28 mouse cellular contexts compared by ENCODE assay signal in the genomic region with DNA sequence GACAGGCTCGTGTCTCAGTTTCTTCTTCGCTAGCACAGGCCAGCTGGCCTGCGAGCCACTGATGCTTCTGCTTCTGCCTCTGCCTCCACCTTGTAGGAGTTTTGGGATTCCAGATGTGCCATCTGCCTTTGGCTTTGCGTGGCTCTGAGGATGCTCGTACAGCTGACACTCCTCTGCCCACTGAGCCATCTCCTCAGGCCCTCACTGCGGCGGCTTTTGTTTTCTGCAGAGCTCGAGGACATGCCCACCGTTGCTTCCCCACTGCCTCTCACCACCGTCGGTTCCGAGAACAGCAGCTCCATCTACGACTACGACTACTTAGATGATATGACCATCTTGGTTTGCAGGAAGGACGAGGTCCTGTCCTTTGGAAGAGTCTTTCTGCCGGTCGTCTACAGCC. TPM values are rescaled to one million over a fixed set of nuclear protein-coding genes. Genes with fewer than 3 reads are reported as not detected.
DNase-seq lines count a peak whose midpoint lies in the region; ATAC-seq and TF ChIP-seq lines count a peak whose summit lies in the region.
"Had no signal": no experiment of that assay in that cellular context is flagged by ENCODE, and none has a peak within 500 bp of the region (broad histone marks: within the 10 kb centered on the region; RNA-seq: fewer than 3 reads in every experiment).

No protein-coding gene starts in this region.

- no peaks in the 10 kb centered on the region for H3K27me3 ChIP-seq in liver, adult 2 months (ENCODE audit: control insufficient read depth, insufficient read depth, low read length)
- no peaks in the 10 kb centered on the region for H3K27me3 ChIP-seq in liver, postnatal 0 days (ENCODE audit: insufficient read depth, low read length)
- H3K27me3 ChIP-seq: embryonic facial prominence, embryonic 12.5 days; embryonic facial prominence, embryonic 15.5 days; heart, embryonic 13.5 days had no signal

- no peak overlapping the region for H3K4me2 ChIP-seq in liver, postnatal 0 days (ENCODE audit: low read depth, low read length)
- H3K4me2 ChIP-seq: embryonic facial prominence, embryonic 12.5 days; embryonic facial prominence, embryonic 15.5 days; heart, embryonic 13.5 days; hindbrain, embryonic 14.5 days had no signal

- H3K4me3 ChIP-seq in liver, adult 2 months (ENCODE audit: insufficient read depth, low read depth, low read length) = no peak overlapping the region
- no peak overlapping the region for H3K4me3 ChIP-seq in liver, postnatal 0 days (ENCODE audit: low read depth, low read length)
- H3K4me3 ChIP-seq: embryonic facial prominence, embryonic 12.5 days; embryonic facial prominence, embryonic 15.5 days; gastrocnemius, adult 2 months; heart, embryonic 13.5 days had no signal

- peaks cover 23% of the 10 kb centered on the region for H3K4me1 ChIP-seq in liver, adult 2 months (ENCODE audit: control insufficient read depth, insufficient read depth, low read length)
- peaks cover 18% of the 10 kb centered on the region for H3K4me1 ChIP-seq in liver, postnatal 0 days (ENCODE audit: insufficient read depth)
- H3K4me1 ChIP-seq: embryonic facial prominence, embryonic 12.5 days; embryonic facial prominence, embryonic 15.5 days had no signal

- H3K27ac ChIP-seq in liver, adult 2 months (replicated peaks; ENCODE audit: insufficient read depth, low read depth, low read length) = no peak overlapping the region
- no peak overlapping the region for H3K27ac ChIP-seq in liver, postnatal 0 days (ENCODE audit: low read depth)
- H3K27ac ChIP-seq: embryonic facial prominence, embryonic 12.5 days; embryonic facial prominence, embryonic 15.5 days; gastrocnemius, adult 2 months; heart, embryonic 13.5 days; hindbrain, embryonic 14.5 days had no signal

- H3K9ac ChIP-seq in liver, adult 2 months (ENCODE audit: low read depth, low read length) = no peak overlapping the region
- H3K9ac ChIP-seq in liver, postnatal 0 days (replicated peaks) = no peak overlapping the region
- H3K9ac ChIP-seq: embryonic facial prominence, embryonic 12.5 days; embryonic facial prominence, embryonic 15.5 days; forebrain, postnatal 0 days; heart, embryonic 13.5 days; hindbrain, embryonic 14.5 days had no signal

- no peaks in the 10 kb centered on the region for H3K9me3 ChIP-seq in liver, postnatal 0 days (ENCODE audit: low read length)
- H3K9me3 ChIP-seq: embryonic facial prominence, embryonic 12.5 days; embryonic facial prominence, embryonic 15.5 days; heart, embryonic 13.5 days had no signal

- TF ChIP-seq EP300 in liver, postnatal 0 days (IDR thresholded peaks at IDR 0.05; ENCODE audit: low read depth) = no peak

- no peak for ATAC-seq in liver, postnatal 0 days
- ATAC-seq: CD4-positive, CD25-positive, alpha-beta regulatory T cell, adult 4 months; forebrain, embryonic 14.5 days; forebrain, postnatal 0 days had no signal

- TF ChIP-seq POLR2A in liver, adult 2 months (IDR thresholded peaks at IDR 0.05; ENCODE audit: extremely low read depth, insufficient read depth, low read length) = 0 out of 2 replicates have a peak, but pooled peaks have one; percentile 5

- no peaks in the 10 kb centered on the region for H3K79me2 ChIP-seq in liver, adult 2 months (ENCODE audit: control insufficient read depth, insufficient read depth, low read length)

- no peaks in the 10 kb centered on the region for H3K36me3 ChIP-seq in liver, adult 2 months (ENCODE audit: control insufficient read depth, insufficient read depth, low read length)
- no peaks in the 10 kb centered on the region for H3K36me3 ChIP-seq in liver, postnatal 0 days (replicated peaks; ENCODE audit: insufficient read depth, low read length)
- H3K36me3 ChIP-seq: embryonic facial prominence, embryonic 12.5 days; embryonic facial prominence, embryonic 15.5 days; heart, embryonic 13.5 days had no signal

- DNase-seq in liver, adult 2 months (ENCODE audit: extremely low read depth, low read depth, low spot score) = no peak
- no peak for DNase-seq in liver, postnatal 0 days
- DNase-seq in ovary, postnatal 36 days (ENCODE audit: low spot score) = peak; percentile 1
- no peak for DNase-seq in ovary, postnatal 10 days (ENCODE audit: low spot score)
- DNase-seq in urinary bladder, adult 2 months (ENCODE audit: low spot score) = peak; percentile 7
- DNase-seq in urinary bladder, postnatal 14 days (ENCODE audit: low spot score) = no peak
- DNase-seq: cerebellum, adult 11 months; cerebellum, adult 2 months; cerebellum, adult 9-11 months; cerebellum, postnatal 25 days; forebrain, postnatal 0 days; gastrocnemius, adult 2 months; gastrocnemius, postnatal 14 days; heart, adult 18-20 months; heart, postnatal 14 days; heart, postnatal 4 days had no signal

- WGBS in liver, adult 2 months = 95% methylated on average over 17 of the region's 17 CpGs
- WGBS in liver, postnatal 0 days (ENCODE audit: insufficient replicate concordance) = 82% methylated on average over 17 of the region's 17 CpGs

- no peak for TF ChIP-seq CTCF in liver, adult 2 months (IDR thresholded peaks at IDR 0.05; ENCODE audit: low read depth, low read length)
- no peak for TF ChIP-seq CTCF in liver, postnatal 0 days (IDR thresholded peaks at IDR 0.05; ENCODE audit: low read depth)

RNA-seq across cellular contexts. Expression of a gene that starts 7.8 kb away (rescaled TPM):
- total RNA-seq in liver, adult 2 months (2014; rRNA removed) = 86.4 and 128 TPM in 2 replicates
- polyA plus RNA-seq in liver, adult 2 months (2012; rRNA removed) = 292 and 305 TPM in 2 replicates
- polyA plus RNA-seq in liver, postnatal 0 days (2015; fragmentation: Nextera tagmentation; extraction: Ambion mirVana) = 130 and 144 TPM in 2 replicates
- polyA plus RNA-seq in urinary bladder, adult 2 months (2012; rRNA removed) = 0.13 and 0.14 TPM in 2 replicates
- total RNA-seq: common myeloid progenitor, adult 5-6 weeks; forebrain, postnatal 0 days; gastrocnemius, adult 2 months; gastrocnemius, postnatal 14 days; heart, adult 18-20 months; heart, postnatal 4 days; MEL had no signal
- polyA plus RNA-seq: C2C12; CD4-positive, CD25-positive, alpha-beta regulatory T cell, adult 4 months; cerebellum, adult 2 months; embryonic facial prominence, embryonic 12.5 days; embryonic facial prominence, embryonic 15.5 days; forebrain, embryonic 11.5 days; forebrain, embryonic 14.5 days; forebrain, postnatal 0 days; frontal cortex, adult 2 months; heart, embryonic 13.5 days; hindbrain, embryonic 11.5 days; hindbrain, embryonic 14.5 days had no signal

RNA-seq across cellular contexts. Expression of a gene that starts 10.2 kb away (rescaled TPM):
- 1.6 and 2.3 TPM in 2 replicates for total RNA-seq in liver, adult 2 months (2014; rRNA removed)
- polyA plus RNA-seq in liver, adult 2 months (2012; rRNA removed) = 1.4 and 2.4 TPM in 2 replicates
- polyA plus RNA-seq in liver, postnatal 0 days (2015; fragmentation: Nextera tagmentation; extraction: Ambion mirVana) = 1.0 and 1.1 TPM in 2 replicates
- 5.0 and 8.7 TPM in 2 replicates for polyA plus RNA-seq in urinary bladder, adult 2 months (2012; rRNA removed)
- total RNA-seq: common myeloid progenitor, adult 5-6 weeks; MEL had no signal
- polyA plus RNA-seq: C2C12; CD4-positive, CD25-positive, alpha-beta regulatory T cell, adult 4 months had no signal

RNA-seq across cellular contexts. Expression of a gene that starts 42.5 kb away (rescaled TPM):
- 0.74 and 4.0 TPM in 2 replicates for total RNA-seq in liver, adult 2 months (2014; rRNA removed)
- polyA plus RNA-seq in liver, adult 2 months (2012; rRNA removed) = 2.3 and 4.4 TPM in 2 replicates
- polyA plus RNA-seq in liver, postnatal 0 days (2015; fragmentation: Nextera tagmentation; extraction: Ambion mirVana) = 0.31 and 0.32 TPM in 2 replicates
- polyA plus RNA-seq in urinary bladder, adult 2 months (2012; rRNA removed) = 6.7 and 7.3 TPM in 2 replicates
- total RNA-seq: common myeloid progenitor, adult 5-6 weeks had no signal
- polyA plus RNA-seq: C2C12 had no signal

RNA-seq across cellular contexts. Expression of a gene that starts 50.2 kb away (rescaled TPM):
- 45.6 and 65.6 TPM in 2 replicates for total RNA-seq in liver, adult 2 months (2014; rRNA removed)
- polyA plus RNA-seq in liver, adult 2 months (2012; rRNA removed) = 14.7 and 20.2 TPM in 2 replicates
- 126 and 134 TPM in 2 replicates for polyA plus RNA-seq in liver, postnatal 0 days (2015; fragmentation: Nextera tagmentation; extraction: Ambion mirVana)
- 55.1 and 55.2 TPM in 2 replicates for polyA plus RNA-seq in urinary bladder, adult 2 months (2012; rRNA removed)

Comparison
In these comparisons a context has a peak if more than half of its experiments do, and no peak if none do; other contexts are left out.
1. DNase-seq: peak in ovary, postnatal 36 days (single experiment) and urinary bladder, adult 2 months (single experiment); none in liver, adult 2 months (single experiment), liver, postnatal 0 days (single experiment), ovary, postnatal 10 days (single experiment) and urinary bladder, postnatal 14 days (single experiment).
2. RNA of a gene that starts 7.8 kb away (polyA plus RNA-seq): 292 to 305 TPM in liver, adult 2 months and 130 to 144 TPM in liver, postnatal 0 days; 0.13 to 0.14 TPM in urinary bladder, adult 2 months; every median in the first group is over 100 times any median in the second.